In the genomic region with DNA sequence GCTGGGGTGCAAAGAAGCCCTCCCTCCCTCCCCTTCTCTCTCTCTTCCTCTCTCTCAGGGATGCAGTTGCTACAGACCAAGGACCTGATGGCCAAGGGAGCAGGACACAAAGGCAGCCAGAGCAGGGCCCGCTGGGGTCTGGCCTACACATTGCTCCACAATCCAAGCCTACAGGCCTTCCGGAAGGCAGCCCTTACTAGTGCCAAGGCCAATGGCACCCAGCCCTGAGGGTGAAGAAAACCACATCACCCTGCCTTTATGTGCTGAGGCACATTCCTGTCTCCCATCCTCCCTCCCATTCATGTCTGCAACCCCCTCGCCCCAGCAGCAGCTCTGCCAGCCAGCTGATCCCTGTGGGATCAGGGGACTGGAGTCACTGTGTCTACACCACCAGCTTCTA, we compare ENCODE assay signal across 13 mouse cellular contexts. TPM values are rescaled to one million over a fixed set of nuclear protein-coding genes. Genes with fewer than 3 reads are reported as not detected.
DNase-seq lines count a peak whose midpoint lies in the region; ATAC-seq lines count a peak whose summit lies in the region.
"Had no signal": no experiment of that assay in that cellular context is flagged by ENCODE, and none has a peak within 500 bp of the region (broad histone marks: within the 10 kb centered on the region; RNA-seq: fewer than 3 reads in every experiment).

No protein-coding gene starts in this region.

- H3K9me3 ChIP-seq in intestine, embryonic 15.5 days: no peaks in the 10 kb centered on the region

- ATAC-seq in intestine, embryonic 15.5 days: no peak
- ATAC-seq: activated CD4-positive, CD25-positive, alpha-beta regulatory T cell, adult 4 months; lung, postnatal 0 days; midbrain, embryonic 16.5 days had no signal

- no peaks in the 10 kb centered on the region for H3K36me3 ChIP-seq in intestine, embryonic 15.5 days

- intact Hi-C loops in heart, postnatal 14 days (cut with DNase I): no loop called here
- intact Hi-C loops in heart, postnatal 25 days (cut with DNase I): no loop called here

- H3K4me3 ChIP-seq in intestine, embryonic 15.5 days (replicated peaks): no peak overlapping the region

- H3K27me3 ChIP-seq in intestine, embryonic 15.5 days (replicated peaks): no peaks in the 10 kb centered on the region

- H3K4me2 ChIP-seq in intestine, embryonic 15.5 days (replicated peaks): no peak overlapping the region

- peak; percentile 48 for DNase-seq in adrenal gland, postnatal 10 days
- DNase-seq in adrenal gland, postnatal 25 days: no peak
- peak; percentile 30 to 31 for DNase-seq in heart, postnatal 14 days
- DNase-seq in heart, postnatal 25 days (ENCODE audit: low spot score): no peak
- DNase-seq in 3134 (ENCODE audit: extremely low read depth, insufficient read length, low spot score): peak; percentile 45
- no peak for DNase-seq in neural tube, embryonic 10.5 days (ENCODE audit: extremely low spot score, low spot score)
- DNase-seq in layer of hippocampus, adult 11-12 months (ENCODE audit: low spot score): no peak
- DNase-seq: gastrocnemius, postnatal 36 days; thymus, adult 2 months had no signal

- H3K9ac ChIP-seq in intestine, embryonic 15.5 days: no peak overlapping the region

- H3K4me1 ChIP-seq in intestine, embryonic 15.5 days (replicated peaks): peaks cover 40% of the 10 kb centered on the region

- peak overlapping the region; percentile 34; the same call in 1 of the 2 replicates for H3K27ac ChIP-seq in intestine, embryonic 15.5 days

- WGBS in intestine, embryonic 15.5 days: 78% methylated on average over 3 of the region's 3 CpGs

RNA-seq across cellular contexts. Expression of a gene that starts 34.5 kb away (rescaled TPM):
- total RNA-seq in adrenal gland, postnatal 10 days (2021): under 1 TPM in 1 of 2 experiments, not detected in 1; 0.12 TPM
- 0.39 and 0.76 TPM in 2 replicates for total RNA-seq in adrenal gland, postnatal 25 days (2021)
- total RNA-seq in heart, postnatal 14 days (2021): under 1 TPM in 1 of 2 experiments, not detected in 1; 0.53 TPM
- total RNA-seq in heart, postnatal 25 days (2021): not detected
- polyA plus RNA-seq in intestine, embryonic 15.5 days (2015; fragmentation: Nextera tagmentation; extraction: Ambion mirVana): 0.09 TPM in 1 of 2 replicates, not detected in the other
- total RNA-seq: gastrocnemius, postnatal 36 days had no signal
- polyA plus RNA-seq: activated CD4-positive, CD25-positive, alpha-beta regulatory T cell, adult 4 months had no signal

RNA-seq across cellular contexts. Expression of a gene that starts 51.0 kb away (rescaled TPM):
- total RNA-seq in adrenal gland, postnatal 10 days (2021): 10 to 100 TPM; 46.5 to 47.1 TPM
- total RNA-seq in adrenal gland, postnatal 25 days (2021): 10.0 and 13.3 TPM in 2 replicates
- total RNA-seq in heart, postnatal 14 days (2021): 10 to 100 TPM; 44.0 to 44.6 TPM
- 10 to 100 TPM; 31.4 to 33.0 TPM for total RNA-seq in heart, postnatal 25 days (2021)
- polyA plus RNA-seq in intestine, embryonic 15.5 days (2015; fragmentation: Nextera tagmentation; extraction: Ambion mirVana): 83.4 and 84.8 TPM in 2 replicates

RNA-seq across cellular contexts. Expression of a gene that starts 51.0 kb away (rescaled TPM):
- 10 to 100 TPM in 1 of 2 experiments, 1 to 10 TPM in 1; 5.0 to 11.0 TPM for total RNA-seq in adrenal gland, postnatal 10 days (2021)
- total RNA-seq in adrenal gland, postnatal 25 days (2021): 0.64 and 1.7 TPM in 2 replicates
- 1 to 10 TPM; 3.0 to 3.3 TPM for total RNA-seq in heart, postnatal 14 days (2021)
- total RNA-seq in heart, postnatal 25 days (2021): 1 to 10 TPM; 1.0 to 1.2 TPM
- 1.3 and 1.4 TPM in 2 replicates for polyA plus RNA-seq in intestine, embryonic 15.5 days (2015; fragmentation: Nextera tagmentation; extraction: Ambion mirVana)
- polyA plus RNA-seq: activated CD4-positive, CD25-positive, alpha-beta regulatory T cell, adult 4 months; lung, postnatal 0 days had no signal

Comparison
In these comparisons a context has a peak if more than half of its experiments do, and no peak if none do; other contexts are left out.
1. DNase-seq: peak in adrenal gland, postnatal 10 days (single experiment), heart, postnatal 14 days (2 of 2) and 3134 (single experiment); none in adrenal gland, postnatal 25 days (single experiment), heart, postnatal 25 days (single experiment), neural tube, embryonic 10.5 days (single experiment) and layer of hippocampus, adult 11-12 months (single experiment).